Mouse (Mus musculus): Measurements from ENCODE around the gene Lactb. TPM values are rescaled to one million over a fixed set of nuclear protein-coding genes. Genes with fewer than 3 reads are reported as not detected.
A peak's percentile ranks its signal among the peaks of the same experiment; 100 is the strongest.

Gene Lactb
- total and polyA plus RNA-seq, 3 experiments = 14.6 to 29.4 (median 23.7) TPM

- peak; percentile 90 for TF ChIP-seq MAX (IDR thresholded peaks at IDR 0.05; ENCODE audit: low read length)
- TF ChIP-seq ZNF384 (IDR thresholded peaks at IDR 0.05; ENCODE audit: low read depth, low read length) = no peak
- TF ChIP-seq JUND (conservative IDR thresholded peaks at IDR 0.05; ENCODE audit: low read depth, low read length) = peak; percentile 77
- TF ChIP-seq EP300 (IDR thresholded peaks at IDR 0.05; ENCODE audit: low read length) = peak; percentile 95
- no peak for TF ChIP-seq RAD21 (IDR thresholded peaks at IDR 0.05; ENCODE audit: low read depth, low read length)
- TF ChIP-seq POLR2A (IDR thresholded peaks at IDR 0.05; ENCODE audit: low read depth, low read length) = no peak
- TF ChIP-seq USF2 (conservative IDR thresholded peaks at IDR 0.05; ENCODE audit: low read depth, low read length) = peak; percentile 48
- TF ChIP-seq ELF1 (IDR thresholded peaks at IDR 0.05; ENCODE audit: low read depth, low read length) = no peak
- TF ChIP-seq CHD1 (IDR thresholded peaks at IDR 0.05; ENCODE audit: low read depth, low read length) = no peak
- peak; percentile 88 for TF ChIP-seq TCF12 (IDR thresholded peaks at IDR 0.05; ENCODE audit: low read depth, low read length)
- TF ChIP-seq IRF4 (IDR thresholded peaks at IDR 0.05; ENCODE audit: low read depth, low read length) = peak; percentile 87
- no peak for TF ChIP-seq UBTF (IDR thresholded peaks at IDR 0.05; ENCODE audit: low read depth, low read length)
- TF ChIP-seq BHLHE40 (IDR thresholded peaks at IDR 0.05; ENCODE audit: low read depth, low read length) = peak; percentile 100
- no peak for TF ChIP-seq POLR2AphosphoS2 (IDR thresholded peaks at IDR 0.05; ENCODE audit: low read depth, low read length)
These were observed 14.8 kb upstream of the Lactb start (continued) for GRCm38 (mm10) chr9:66990046-66990445.

- Histone ChIP-seq H3K9ac (ENCODE audit: insufficient read depth, low read depth) (no peak overlapping the region), H3K9me3 (replicated peaks; ENCODE audit: low read length) (peaks cover 8% of the 10 kb centered on the region), H3K27me3 (replicated peaks) (no peaks in the 10 kb centered on the region), H3K4me1 (ENCODE audit: control insufficient read depth in 1 of 2, insufficient read depth in 2 of 2) (peaks cover 19 to 49% of the 10 kb centered on the region in 2 experiments), H3K4me3 (replicated peaks in 1 of 3; ENCODE audit: low read depth in 2 of 3, low read length in 2 of 3, poor library complexity in 1 of 3) (no peak overlapping the region), H3K36me3 (replicated peaks in 1 of 2; ENCODE audit: control insufficient read depth in 1 of 2, insufficient read depth in 1 of 2, low read length in 1 of 2) (no peaks in the 10 kb centered on the region), H3K4me2 (ENCODE audit: insufficient read depth, low read depth, poor library complexity, severe bottlenecking) (0 out of 2 replicates have a peak overlapping the region, but pooled peaks have one; percentile 21), H3K27ac (ENCODE audit: insufficient read depth, low read depth) (no peak overlapping the region), H3K79me2 (replicated peaks; ENCODE audit: control insufficient read depth, extremely low read depth, insufficient read depth, poor library complexity, severe bottlenecking) (no peaks in the 10 kb centered on the region)
- dilution Hi-C loops (cut with MboI; ENCODE audit: extremely low pct_ligation_motif_present, extremely low pct_unique_long_range_greater_than_20kb, low sequenced_read_pairs) = no loop called here
- DNase-seq (ENCODE audit: extremely low read depth) = no peak
- in situ Hi-C loops (cut with MboI; ENCODE audit: low pct_ligation_motif_present, low pct_unique_long_range_greater_than_20kb, low sequenced_read_pairs) = loop anchor here (10.0 to 25.0 kb wide), 2 partner anchors 325 to 477 kb away; partner anchors contain the start of gene Fbxl22
- TF ChIP-seq UBTF (IDR thresholded peaks at IDR 0.05; ENCODE audit: low read depth, low read length) (no peak), ZC3H11A (IDR thresholded peaks at IDR 0.05; ENCODE audit: low read depth, low read length) (no peak), JUND (conservative IDR thresholded peaks at IDR 0.05; ENCODE audit: low read depth, low read length) (no peak), NELFE (IDR thresholded peaks at IDR 0.05; ENCODE audit: low read depth, low read length) (no peak), POLR2A (IDR thresholded peaks at IDR 0.05; ENCODE audit: low read depth, low read length) (no peak), ELF1 (IDR thresholded peaks at IDR 0.05; ENCODE audit: low read depth, low read length) (no peak), MYC (IDR thresholded peaks at IDR 0.05; ENCODE audit: low read depth, low read length) (no peak), MAZ (IDR thresholded peaks at IDR 0.05; ENCODE audit: low read depth, low read length) (no peak), MAFK (IDR thresholded peaks at IDR 0.05; ENCODE audit: insufficient replicate concordance, low read length) (no peak), KAT2A (IDR thresholded peaks at IDR 0.05; ENCODE audit: insufficient replicate concordance, low read length) (no peak), MAX (IDR thresholded peaks at IDR 0.05; ENCODE audit: low read length) (no peak), SIN3A (IDR thresholded peaks at IDR 0.05; ENCODE audit: low read length) (no peak), CHD2 (IDR thresholded peaks at IDR 0.05; ENCODE audit: low read length) (no peak), HCFC1 (IDR thresholded peaks at IDR 0.05; ENCODE audit: low read depth, low read length) (no peak), ZNF384 (IDR thresholded peaks at IDR 0.05; ENCODE audit: low read depth, low read length) (no peak), POLR2AphosphoS2 (IDR thresholded peaks at IDR 0.05; ENCODE audit: low read depth, low read length) (no peak), USF1 (IDR thresholded peaks at IDR 0.05; ENCODE audit: low read depth, low read length) (no peak), SMC3 (IDR thresholded peaks at IDR 0.05; ENCODE audit: low read depth, low read length) (no peak), NRF1 (IDR thresholded peaks at IDR 0.05; ENCODE audit: low read depth, low read length) (no peak)
These were observed 14.3 kb upstream of the Lactb start for GRCm38 (mm10) chr9:66989581-66989980.

Measured in CH12.LX (cell line).